Mouse (Mus musculus) cerebellum, adult 8-10 months (tissue): ENCODE measurements around the gene Zfp652.
"Not testable (repeated sequence)": the region's sequence is repeated elsewhere in the genome, so short reads cannot be mapped to it uniquely, and the experiment has no call there.

ENCODE experiments used
- DNase-seq: peaks from one replicate; pipeline ENCODE4 v3.0.0; 2022

The Zfp652 gene

DNA sequence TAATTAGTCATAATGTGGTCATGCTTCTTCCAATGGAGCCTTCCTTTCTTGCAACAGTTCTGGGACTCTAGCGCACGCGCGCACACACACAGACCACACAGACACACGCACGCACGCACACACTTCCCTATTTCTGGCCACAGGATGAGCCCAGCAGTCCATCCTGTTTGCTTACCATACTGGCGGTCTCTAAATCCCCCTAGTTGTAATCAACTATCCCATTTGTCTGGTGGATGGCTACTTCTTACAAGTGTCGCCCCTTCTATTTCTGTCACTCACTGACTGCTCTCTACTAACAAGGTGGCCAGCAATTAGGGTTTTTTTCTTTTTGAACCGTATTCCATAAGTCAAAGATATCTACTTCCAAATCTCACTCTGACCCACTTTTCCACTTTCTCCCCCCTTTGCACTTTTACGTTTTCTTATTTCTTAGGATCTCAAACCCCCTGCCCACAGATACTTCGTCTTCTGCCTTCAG, 349 bp upstream of the Zfp652 start:
- DNase-seq, result no peak

- DNase-seq, result peak; percentile 57
These were observed 845 bp downstream of the Zfp652 start for GRCm38 (mm10) chr11:95713225-95713810.

- no peak for DNase-seq
These were observed 1.4 kb downstream of the Zfp652 start for GRCm38 (mm10) chr11:95713811-95714241.

DNA sequence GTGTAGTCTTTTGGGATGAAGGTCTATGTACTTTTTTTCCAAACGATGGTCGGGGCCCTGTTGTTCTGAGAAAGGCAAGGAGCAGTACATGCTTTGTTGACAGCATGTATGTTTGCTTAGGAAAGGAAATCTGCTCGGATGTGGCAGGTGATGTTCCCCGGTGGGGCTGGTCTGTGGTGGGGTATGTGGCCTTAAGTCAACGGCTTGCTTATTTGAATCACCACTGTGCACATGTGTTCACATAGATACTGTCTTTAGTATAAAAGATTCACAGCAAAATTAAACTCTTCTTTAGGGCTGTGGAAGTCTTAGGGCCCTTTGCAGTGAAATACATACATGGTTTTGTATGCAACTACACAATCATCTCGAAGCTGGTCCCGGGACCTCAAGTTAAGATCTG, 1.9 kb downstream of the Zfp652 start:
- no peak for DNase-seq

GRCm38 (mm10) chr11:95716136-95716535, 3.7 kb downstream of the Zfp652 start:
- no peak for DNase-seq

DNA sequence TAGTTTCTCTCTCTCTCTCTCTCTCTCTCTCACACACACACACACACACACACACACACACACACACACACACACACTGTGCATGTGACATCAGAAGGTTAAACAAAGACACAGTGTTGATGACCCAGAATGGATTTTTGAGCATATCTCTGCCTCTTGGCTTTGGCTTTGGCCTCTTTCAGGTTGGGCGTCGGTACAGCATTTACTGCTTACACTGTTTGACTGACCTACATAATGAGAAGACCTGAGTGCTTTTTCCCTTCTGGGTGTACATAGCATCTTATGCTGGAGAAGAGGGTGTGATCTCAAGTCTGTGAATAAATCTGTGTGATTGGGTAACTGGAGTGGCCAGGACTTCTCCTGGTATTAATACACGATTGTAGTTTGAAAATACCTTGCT, 6.9 kb downstream of the Zfp652 start:
- DNase-seq, result peak; percentile 25

DNA sequence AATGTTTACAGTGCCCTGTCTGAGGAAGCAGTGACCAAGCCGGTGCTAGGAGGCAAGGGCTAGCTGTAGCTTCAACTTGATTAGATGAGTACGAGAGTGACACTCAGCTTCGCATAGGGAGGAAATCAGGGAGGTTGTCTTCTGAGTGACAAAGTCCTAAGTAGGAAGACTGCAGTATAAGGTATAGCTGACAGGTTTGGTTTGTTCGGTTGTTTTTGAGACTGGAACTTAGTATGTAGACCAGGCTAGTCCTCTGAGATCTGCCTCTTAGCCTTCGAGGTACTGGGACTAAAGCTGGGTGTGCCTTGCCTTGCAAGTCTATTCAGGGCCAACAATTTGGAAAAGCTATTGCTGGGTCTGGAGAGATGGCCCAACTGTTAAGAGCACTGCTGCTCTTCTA, 10.8 kb downstream of the Zfp652 start, which contains the start of gene B130006D01Rik:
TSS of gene B130006D01Rik (plus strand) at position 301 of the 400 bp plus-strand sequence.
- no peak for DNase-seq

DNA sequence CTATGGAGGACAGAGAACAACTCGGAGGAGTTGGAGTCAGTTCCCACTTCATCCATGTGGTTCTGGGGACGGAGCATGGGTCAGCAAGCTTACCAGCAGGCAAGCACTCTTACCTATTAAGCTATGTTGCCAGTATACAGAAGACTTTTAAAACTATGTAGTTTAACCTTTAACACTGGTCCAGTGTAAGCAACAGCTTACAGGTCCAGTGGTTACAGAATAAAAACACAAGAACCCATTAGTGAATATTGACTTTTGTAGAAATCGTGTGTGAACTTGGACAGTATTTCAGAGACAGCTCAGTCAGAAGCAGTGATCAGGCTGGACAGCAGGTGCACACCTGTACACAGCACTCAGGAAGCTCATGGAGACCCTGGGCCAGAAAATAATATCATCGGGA, 12.0 kb downstream of the Zfp652 start:
- no peak for DNase-seq

GRCm38 (mm10) chr11:95726156-95726555, 13.7 kb downstream of the Zfp652 start:
- no peak for DNase-seq

DNA sequence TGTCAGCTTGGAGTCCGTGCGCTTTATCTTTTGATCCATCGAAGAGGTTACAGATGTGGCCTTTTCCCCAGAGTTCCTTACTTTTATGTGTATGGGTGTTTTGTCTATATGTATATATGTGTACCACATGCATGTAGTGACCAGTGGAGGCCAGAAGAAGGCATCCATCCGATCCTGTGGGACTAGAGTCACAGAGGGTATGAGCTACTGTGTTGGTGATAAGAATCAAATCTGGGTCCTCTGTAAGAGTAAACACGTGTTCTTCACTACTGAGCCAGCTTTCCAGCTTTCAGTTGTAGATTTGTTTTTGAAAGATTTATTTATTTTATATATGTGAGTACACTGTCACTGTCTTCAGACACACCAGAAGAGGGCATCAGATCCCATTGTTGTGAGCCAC, 15.5 kb downstream of the Zfp652 start:
- DNase-seq, result no peak

DNA sequence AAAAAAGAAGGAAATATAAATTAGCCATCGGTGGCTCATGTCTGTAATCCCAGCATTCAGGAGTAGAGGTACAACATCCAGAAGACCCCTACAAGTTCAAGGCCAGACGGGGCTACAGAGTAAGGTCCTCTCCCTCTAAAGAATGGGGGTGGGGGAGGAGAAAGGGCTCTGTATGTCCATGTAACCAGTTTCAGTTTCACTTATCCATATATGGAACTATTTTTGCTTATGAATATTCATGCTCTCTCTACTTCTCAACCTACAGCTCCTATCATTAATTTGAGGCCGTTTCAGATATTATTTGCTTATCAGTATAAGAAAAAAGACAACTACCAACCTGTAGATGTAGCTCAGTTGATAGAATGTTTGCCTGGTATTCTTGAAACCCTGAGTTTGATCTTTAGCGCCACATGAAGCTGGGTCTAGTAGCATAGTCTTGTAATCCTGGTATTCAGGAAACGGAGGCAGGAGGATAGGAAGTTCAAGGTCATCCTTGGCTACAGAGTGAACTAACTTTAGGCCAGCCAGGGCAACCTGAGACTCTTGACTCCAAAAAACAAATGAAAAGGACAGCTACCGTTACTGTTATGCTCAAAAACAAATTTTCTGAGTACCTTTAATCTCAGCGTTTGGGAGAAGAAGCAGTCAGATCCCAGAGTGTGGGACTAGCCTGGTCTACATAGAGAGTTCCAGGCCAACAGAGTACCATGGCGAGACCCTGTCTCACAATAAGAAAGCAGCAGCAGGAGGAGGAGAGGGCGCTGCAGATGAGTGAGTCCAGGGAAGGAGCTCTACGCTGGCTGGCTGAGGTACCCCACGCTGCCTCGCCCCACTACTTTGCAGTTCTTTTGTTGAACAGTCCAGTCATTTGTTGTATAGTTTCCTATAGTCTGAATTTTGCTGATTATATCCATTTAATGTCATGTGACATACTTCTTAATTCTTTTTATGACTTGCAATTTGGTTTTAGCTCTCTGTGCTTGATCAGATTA, 16.7 kb downstream of the Zfp652 start:
- DNase-seq, result no peak

- no peak for DNase-seq
These were observed 22.0 kb downstream of the Zfp652 start for GRCm38 (mm10) chr11:95734485-95734884.

- no peak for DNase-seq
These were observed 25.3 kb downstream of the Zfp652 start for GRCm38 (mm10) chr11:95737811-95738210.

GRCm38 (mm10) chr11:95744521-95744920, 32.0 kb downstream of the Zfp652 start:
- DNase-seq, result no peak

- peak; percentile 31 for DNase-seq
These were observed 34.3 kb downstream of the Zfp652 start for GRCm38 (mm10) chr11:95746821-95747220.

GRCm38 (mm10) chr11:95748331-95748730, 35.9 kb downstream of the Zfp652 start:
- DNase-seq, result no peak

GRCm38 (mm10) chr11:95749619-95750018, 37.1 kb downstream of the Zfp652 start:
- DNase-seq, result no peak

DNA sequence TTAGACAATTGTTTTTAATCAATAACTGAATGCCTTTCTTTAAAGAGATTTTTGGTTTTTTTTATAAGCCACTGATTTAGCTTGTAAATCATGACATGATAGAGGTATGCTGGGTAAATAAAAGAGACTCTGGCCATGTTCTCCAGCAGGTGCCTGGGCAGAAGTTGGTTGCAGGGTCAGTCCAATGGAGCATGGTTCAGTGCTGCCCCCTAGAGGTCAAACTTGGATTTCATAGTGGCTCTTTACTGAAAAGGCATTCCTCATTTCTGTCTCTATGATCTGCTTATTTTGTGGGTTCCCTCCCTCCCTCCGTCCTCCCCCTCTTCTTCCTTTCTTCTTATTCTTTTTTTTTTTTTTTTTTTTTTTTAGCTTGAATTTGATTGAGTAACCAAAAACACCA, 38.5 kb downstream of the Zfp652 start:
- peak; percentile 85 for DNase-seq

DNA sequence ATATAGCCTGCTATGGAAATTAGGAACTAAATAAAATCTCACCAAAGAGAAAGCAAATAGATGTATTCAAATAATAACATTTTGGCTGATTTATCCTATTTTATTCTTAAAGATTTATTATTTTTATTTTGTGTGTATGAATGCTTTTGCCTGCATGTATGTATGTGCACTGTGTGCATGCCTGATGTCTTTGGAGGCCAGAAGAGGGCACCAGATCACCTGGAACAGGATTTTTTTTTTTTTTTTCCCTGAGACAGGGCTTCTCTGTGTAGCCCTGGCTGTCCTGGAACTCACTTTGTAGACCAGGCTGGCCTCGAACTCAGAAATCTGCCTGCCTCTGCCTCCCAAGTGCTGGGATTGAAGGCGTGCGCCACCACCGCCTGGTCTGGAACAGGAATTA, 42.7 kb downstream of the Zfp652 start:
- not testable (repeated sequence) for DNase-seq

- DNase-seq, result no peak
These were observed 48.0 kb downstream of the Zfp652 start for GRCm38 (mm10) chr11:95760521-95760920.

- DNase-seq, result no peak
These were observed 50.5 kb downstream of the Zfp652 start for GRCm38 (mm10) chr11:95762996-95763395.

DNA sequence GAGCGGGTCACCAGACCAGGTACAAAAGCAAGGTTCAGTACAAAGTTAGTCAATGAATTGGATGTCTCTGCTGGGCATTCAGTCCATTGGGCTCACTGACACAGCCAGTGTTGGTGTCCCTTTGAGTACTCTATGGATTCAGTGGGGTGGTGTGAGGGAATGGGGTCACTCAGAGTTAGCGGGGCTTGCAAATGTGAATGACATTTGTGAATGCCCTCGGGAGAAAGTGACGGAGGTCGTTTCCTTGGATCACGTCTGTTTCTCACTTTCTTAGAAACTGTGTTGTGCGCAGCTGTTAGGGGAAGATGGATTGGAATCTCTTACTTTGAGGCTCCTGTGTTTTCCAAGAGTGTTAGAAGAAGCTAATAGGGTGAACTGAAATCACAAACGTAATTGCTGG, 52.3 kb downstream of the Zfp652 start:
- no peak for DNase-seq

DNA sequence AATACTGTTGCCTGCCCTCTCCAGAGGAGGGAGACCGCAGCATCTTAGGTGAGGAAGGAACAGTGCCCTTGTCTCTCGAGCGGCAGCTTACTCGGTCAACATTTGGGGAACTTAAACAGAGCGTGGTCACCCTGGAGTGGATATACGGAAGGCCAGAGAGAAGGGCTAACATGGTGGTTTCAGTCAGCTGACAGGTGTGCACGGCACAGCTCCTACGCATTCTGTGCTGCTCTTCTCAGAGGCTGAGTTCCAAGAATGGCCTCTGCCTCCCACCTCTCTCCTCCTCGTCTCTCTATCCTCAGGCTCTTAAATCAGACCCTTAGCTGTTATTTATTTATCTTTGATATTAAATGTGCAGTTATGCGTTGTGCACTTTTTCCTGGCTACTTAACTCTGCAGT, 52.9 kb downstream of the Zfp652 start:
- DNase-seq, result no peak

- no peak for DNase-seq
These were observed 55.8 kb downstream of the Zfp652 start for GRCm38 (mm10) chr11:95768244-95768643.
